Mouse (Mus musculus): ENCODE measurements around the gene Clba1.

GRCm38 (mm10) chr12:112772306-112772705 is 36.4 kb upstream of the Clba1 start:
- TF ChIP-seq CTCF (IDR thresholded peaks at IDR 0.05; ENCODE audit: low read depth): no peak
- TF ChIP-seq EP300 (IDR thresholded peaks at IDR 0.05; ENCODE audit: low read depth): no peak
